Mouse (Mus musculus): Measurements from ENCODE around the gene Tmem230.

DNA sequence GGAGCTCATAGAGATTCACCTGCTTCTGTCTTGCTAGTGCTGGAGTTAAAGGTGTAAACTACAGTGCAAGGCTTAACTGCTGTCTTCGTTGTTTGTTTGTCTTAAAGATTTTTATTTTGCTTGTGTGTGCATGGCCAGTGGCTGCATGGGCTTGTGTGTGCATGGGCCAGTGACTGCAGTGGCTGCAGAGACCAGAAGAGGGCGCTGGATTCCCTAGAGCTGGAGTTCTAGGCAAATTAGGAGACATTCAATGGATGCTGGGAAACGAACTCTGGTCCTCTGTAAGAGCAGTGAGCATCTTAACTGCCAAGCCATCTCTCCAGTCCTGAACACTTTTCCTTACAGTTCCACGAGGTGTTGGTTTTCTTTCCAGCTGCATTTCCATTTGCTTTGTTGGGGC is 27.9 kb upstream of the Tmem230 start:
- TF ChIP-seq JUN (IDR thresholded peaks at IDR 0.05; ENCODE audit: insufficient read depth, low read depth, low read length) (no peak), EP300 (IDR thresholded peaks at IDR 0.05; ENCODE audit: low read length) (no peak), USF1 (IDR thresholded peaks at IDR 0.05; ENCODE audit: low read depth, low read length) (no peak), ZMIZ1 (IDR thresholded peaks at IDR 0.05; ENCODE audit: low read depth, low read length) (no peak), CTCF (conservative IDR thresholded peaks at IDR 0.05 in 1 of 2, IDR thresholded peaks at IDR 0.05 in 1 of 2; ENCODE audit: low read depth in 2 of 2, low read length in 2 of 2) (peak in 1 of 2 experiments; percentile 21; a peak in 1 of 4 replicates), ZC3H11A (IDR thresholded peaks at IDR 0.05; ENCODE audit: low read depth, low read length) (no peak), IRF4 (IDR thresholded peaks at IDR 0.05; ENCODE audit: low read depth, low read length) (no peak)

Data from CH12.LX (cell line).